Mouse (Mus musculus) thymus, adult 2 months (tissue): ENCODE results near the gene Chaf1b. TPM values are rescaled to one million over a fixed set of nuclear protein-coding genes. Genes with fewer than 3 reads are reported as not detected.

Source experiments
- DNase-seq: peaks from one replicate; pipeline ENCODE4 v3.0.0; 2021
- H3K27ac ChIP-seq: fragments of 200-500 bp; 2 replicates; pipeline ENCODE4 v1.5.1; 2012; ENCODE audit warnings: low read length, control low read depth; ENCODE audit not compliant: control insufficient read depth, insufficient read depth
- H3K27me3 ChIP-seq: fragments of 200-500 bp; 2 replicates; pipeline ENCODE4 v1.6.1; 2012; ENCODE audit warnings: mild to moderate bottlenecking, low read length, moderate library complexity, mixed read lengths; ENCODE audit not compliant: control insufficient read depth, insufficient read depth
- H3K36me3 ChIP-seq: fragments of 200-500 bp; 2 replicates; pipeline ENCODE4 v1.6.1; 2012; ENCODE audit warnings: mild to moderate bottlenecking, low read length, moderate library complexity; ENCODE audit not compliant: control insufficient read depth, insufficient read depth
- H3K4me1 ChIP-seq: fragments of 200-500 bp; replicated peaks from 2 replicates; pipeline ENCODE4 v1.6.1; 2012; ENCODE audit warnings: low read length; ENCODE audit not compliant: control insufficient read depth, insufficient read depth
- H3K4me3 ChIP-seq: fragments of 200-500 bp; 2 replicates; pipeline ENCODE4 v1.5.1; 2012; ENCODE audit warnings: mild to moderate bottlenecking, low read length, control low read depth, moderate library complexity; ENCODE audit not compliant: control insufficient read depth, insufficient read depth
- CTCF ChIP-seq: fragments of 200-500 bp; IDR thresholded peaks from 2 replicates; pipeline ENCODE4 v1.5.1; 2012; ENCODE audit warnings: mild to moderate bottlenecking, control low read depth, low read length, moderate library complexity, borderline replicate concordance; ENCODE audit not compliant: control insufficient read depth, poor library complexity, insufficient read depth; ENCODE audit errors: extremely low read depth
- POLR2A ChIP-seq: fragments of 200-500 bp; IDR thresholded peaks from 2 replicates; pipeline ENCODE4 v1.6.1; 2012; ENCODE audit warnings: mild to moderate bottlenecking, low read length, control low read depth, moderate library complexity; ENCODE audit not compliant: control insufficient read depth, poor library complexity, insufficient read depth; ENCODE audit errors: extremely low read depth
- WGBS: fragments of 180-500 bp; shearing (Covaris S2); methylation state at CpG from one replicate; pipeline ENCODE4 v1.1.7; 2018; 5-methylcytosine and 5-hydroxymethylcytosine counted together
- polyA plus RNA-seq: library from polyadenylated mRNA; depleted of rRNA; stranded (reverse); fragments of >200 nt; gene quantifications from 2 replicates; pipeline ENCODE4 v1.2.3, GENCODE M21; 2012

The Chaf1b gene
- polyA plus RNA-seq, 1 experiment: 28.8 TPM

- H3K4me3 ChIP-seq: no peak overlapping the region
- peaks cover 14% of the 10 kb centered on the region for H3K4me1 ChIP-seq
- TF ChIP-seq POLR2A (no peak), CTCF (no peak)
- no peaks in the 10 kb centered on the region for H3K27me3 ChIP-seq
- H3K27ac ChIP-seq: no peak overlapping the region
- H3K36me3 ChIP-seq: no peaks in the 10 kb centered on the region
- WGBS: 94% methylated on average over 20 of the region's 20 CpGs
- no peak for DNase-seq
Measured at GRCm38 (mm10) chr16:93919189-93919588, 35.5 kb downstream of the Chaf1b start.

- peaks cover 13% of the 10 kb centered on the region for H3K4me1 ChIP-seq
- H3K27ac ChIP-seq: no peak overlapping the region
- 72% methylated on average over 4 of the region's 4 CpGs for WGBS
- TF ChIP-seq CTCF (no peak), POLR2A (no peak)
- H3K36me3 ChIP-seq: no peaks in the 10 kb centered on the region
- H3K4me3 ChIP-seq: no peak overlapping the region
- H3K27me3 ChIP-seq: no peaks in the 10 kb centered on the region
- DNase-seq: no peak
Measured at GRCm38 (mm10) chr16:93920673-93921072, 37.0 kb downstream of the Chaf1b start.

- peaks cover 9% of the 10 kb centered on the region for H3K4me1 ChIP-seq
- no peaks in the 10 kb centered on the region for H3K36me3 ChIP-seq
- H3K27ac ChIP-seq: no peak overlapping the region
- 84% methylated on average over 5 of the region's 5 CpGs for WGBS
- H3K4me3 ChIP-seq: no peak overlapping the region
- H3K27me3 ChIP-seq: no peaks in the 10 kb centered on the region
- no peak for TF ChIP-seq POLR2A
- TF ChIP-seq CTCF: no peak
- no peak for DNase-seq
Measured at GRCm38 (mm10) chr16:93922835-93923389, 39.2 kb downstream of the Chaf1b start.

- Histone ChIP-seq H3K27ac (no peak overlapping the region), H3K4me3 (no peak overlapping the region), H3K36me3 (no peaks in the 10 kb centered on the region), H3K27me3 (no peaks in the 10 kb centered on the region), H3K4me1 (peaks cover 4% of the 10 kb centered on the region)
- no peak for TF ChIP-seq CTCF
- no peak for TF ChIP-seq POLR2A
- WGBS: 84% methylated on average over 7 of the region's 7 CpGs
- no peak for DNase-seq
Measured at GRCm38 (mm10) chr16:93923788-93924187, 40.1 kb downstream of the Chaf1b start.

- no peak for DNase-seq
- no peaks in the 10 kb centered on the region for H3K27me3 ChIP-seq
- H3K4me3 ChIP-seq: no peak overlapping the region
- no peaks in the 10 kb centered on the region for H3K36me3 ChIP-seq
- TF ChIP-seq POLR2A: no peak
- no peak for TF ChIP-seq CTCF
- no peak overlapping the region for H3K27ac ChIP-seq
- H3K4me1 ChIP-seq: peaks cover 4% of the 10 kb centered on the region
- 82% methylated on average over 8 of the region's 8 CpGs for WGBS
Measured at GRCm38 (mm10) chr16:93925684-93926247, 42.1 kb downstream of the Chaf1b start.

- no peak overlapping the region for H3K27ac ChIP-seq
- WGBS: 95% methylated on average over 17 of the region's 17 CpGs
Measured at GRCm38 (mm10) chr16:93929370-93930032, 45.8 kb downstream of the Chaf1b start.

More at GRCm38 (mm10) chr16:93929370-93930032, 45.8 kb downstream of the Chaf1b start:
- no peak for DNase-seq
- Histone ChIP-seq H3K36me3 (no peaks in the 10 kb centered on the region), H3K4me3 (no peak overlapping the region), H3K4me1 (peaks cover 4% of the 10 kb centered on the region), H3K27me3 (no peaks in the 10 kb centered on the region)
- TF ChIP-seq POLR2A: no peak
- TF ChIP-seq CTCF: no peak
